Mouse (Mus musculus) CH12.LX (cell line): ENCODE results near the gene Entpd7. TPM values are rescaled to one million over a fixed set of nuclear protein-coding genes. Genes with fewer than 3 reads are reported as not detected.

Experiments
- DNase-seq: peaks from one replicate; pipeline ENCODE4 v3.0.0-alpha.2; 2013; ENCODE audit errors: extremely low read depth
- H3K27ac ChIP-seq: 2 replicates; pipeline ENCODE4 v1.5.1; 2012; ENCODE audit warnings: low read depth, mild to moderate bottlenecking, control low read depth, moderate library complexity; ENCODE audit not compliant: insufficient read depth
- H3K27me3 ChIP-seq: replicated peaks from 2 replicates; pipeline ENCODE3; 2012; ENCODE audit warnings: inconsistent platforms
- H3K36me3 ChIP-seq, 2 experiments: replicated peaks in 1 of 2; 2 replicates each; pipeline versions ENCODE3 to v1.6.1; 2012; ENCODE audit warnings: inconsistent platforms in 1 of 2, low read length in 1 of 2, mild to moderate bottlenecking in 1 of 2, mixed read lengths in 1 of 2, moderate library complexity in 1 of 2; ENCODE audit not compliant: control insufficient read depth in 1 of 2, insufficient read depth in 1 of 2
- H3K4me1 ChIP-seq, 2 experiments: 2 replicates each; pipeline ENCODE4 v1.6.1; 2012; ENCODE audit warnings: inconsistent platforms in 1 of 2, moderate library complexity in 1 of 2; ENCODE audit not compliant: insufficient read depth in 2 of 2, control insufficient read depth in 1 of 2
- H3K4me2 ChIP-seq: 2 replicates; pipeline ENCODE4 v1.6.1; 2012; ENCODE audit warnings: low read depth, mild to moderate bottlenecking, control low read depth; ENCODE audit not compliant: poor library complexity, insufficient read depth, severe bottlenecking
- H3K4me3 ChIP-seq, 3 experiments: fragments of 150-350 bp in 1 of 3; sonication (generic) in 1 of 3; replicated peaks in 1 of 3; 2 replicates each; pipeline versions ENCODE3 to v1.5.1; 2011 to 2012; ENCODE audit warnings: low read depth in 2 of 3, low read length in 2 of 3, mild to moderate bottlenecking in 2 of 3, moderate library complexity in 2 of 3, control low read depth in 1 of 3, improper control_type of control experiment in 1 of 3, inconsistent platforms in 1 of 3, mixed read lengths in 1 of 3; ENCODE audit not compliant: poor library complexity in 1 of 3
- H3K79me2 ChIP-seq: replicated peaks from 2 replicates; pipeline ENCODE4 v1.6.1; 2012; ENCODE audit warnings: mild to moderate bottlenecking, moderate library complexity; ENCODE audit not compliant: control insufficient read depth, poor library complexity, insufficient read depth, severe bottlenecking; ENCODE audit errors: extremely low read depth
- H3K9ac ChIP-seq: 2 replicates; pipeline ENCODE4 v1.6.1; 2012; ENCODE audit warnings: low read depth, mild to moderate bottlenecking, control low read depth, moderate library complexity; ENCODE audit not compliant: insufficient read depth
- H3K9me3 ChIP-seq: replicated peaks from 2 replicates; pipeline ENCODE3; 2012; ENCODE audit warnings: low read length, inconsistent platforms, mixed read lengths
- BHLHE40 ChIP-seq: IDR thresholded peaks from 2 replicates; pipeline ENCODE4 v1.6.1; 2011; ENCODE audit warnings: mild to moderate bottlenecking, low read depth, low read length, improper control_type of control experiment
- CHD1 ChIP-seq: IDR thresholded peaks from 2 replicates; pipeline ENCODE4 v1.6.1; 2012; ENCODE audit warnings: low read depth, low read length, improper control_type of control experiment, inconsistent platforms
- CTCF ChIP-seq, 2 experiments: IDR thresholded peaks in 1 of 2; conservative IDR thresholded peaks in 1 of 2; 2 replicates each; pipeline ENCODE4 v1.5.1; 2011 to 2012; ENCODE audit warnings: low read depth in 2 of 2, low read length in 2 of 2, improper control_type of control experiment in 1 of 2, inconsistent platforms in 1 of 2, mild to moderate bottlenecking in 1 of 2, moderate library complexity in 1 of 2
- ELF1 ChIP-seq: IDR thresholded peaks from 2 replicates; pipeline ENCODE4 v1.6.1; 2014; ENCODE audit warnings: low read depth, mild to moderate bottlenecking, inconsistent platforms, low read length, improper control_type of control experiment
- ETS1 ChIP-seq: conservative IDR thresholded peaks from 2 replicates; pipeline ENCODE4 v1.6.1; 2012; ENCODE audit warnings: low read depth, mild to moderate bottlenecking, inconsistent platforms, low read length, improper control_type of control experiment, moderate library complexity
- GABPA ChIP-seq: IDR thresholded peaks from 2 replicates; pipeline ENCODE4 v1.6.1; 2012; ENCODE audit warnings: low read depth, low read length, improper control_type of control experiment, inconsistent platforms; ENCODE audit not compliant: insufficient replicate concordance
- HCFC1 ChIP-seq: IDR thresholded peaks from 2 replicates; pipeline ENCODE4 v1.6.1; 2012; ENCODE audit warnings: low read depth, mild to moderate bottlenecking, inconsistent platforms, low read length, improper control_type of control experiment
- IRF4 ChIP-seq: IDR thresholded peaks from 2 replicates; pipeline ENCODE4 v1.6.1; 2014; ENCODE audit warnings: low read depth, mild to moderate bottlenecking, inconsistent platforms, low read length, improper control_type of control experiment
- MAFK ChIP-seq: IDR thresholded peaks from 2 replicates; pipeline ENCODE4 v1.6.1; 2011; ENCODE audit warnings: low read length, improper control_type of control experiment; ENCODE audit not compliant: insufficient replicate concordance
- MAZ ChIP-seq: IDR thresholded peaks from 2 replicates; pipeline ENCODE4 v1.6.1; 2012; ENCODE audit warnings: low read depth, mild to moderate bottlenecking, inconsistent platforms, low read length, improper control_type of control experiment, moderate library complexity
- MYC ChIP-seq: IDR thresholded peaks from 2 replicates; pipeline ENCODE4 v1.6.1; 2011; ENCODE audit warnings: low read depth, mild to moderate bottlenecking, improper control_type of control experiment, low read length
- NELFE ChIP-seq: IDR thresholded peaks from 2 replicates; pipeline ENCODE4 v1.6.1; 2011; ENCODE audit warnings: low read depth, low read length, improper control_type of control experiment
- POLR2A ChIP-seq: IDR thresholded peaks from 2 replicates; pipeline ENCODE4 v1.6.1; 2011; ENCODE audit warnings: low read depth, mild to moderate bottlenecking, improper control_type of control experiment, low read length
- POLR2AphosphoS2 ChIP-seq: IDR thresholded peaks from 2 replicates; pipeline ENCODE4 v1.6.1; 2011; ENCODE audit warnings: low read depth, low read length, improper control_type of control experiment
- RAD21 ChIP-seq: IDR thresholded peaks from 2 replicates; pipeline ENCODE4 v1.6.1; 2011; ENCODE audit warnings: low read depth, mild to moderate bottlenecking, low read length, improper control_type of control experiment, moderate library complexity
- SIN3A ChIP-seq: IDR thresholded peaks from 2 replicates; pipeline ENCODE4 v1.6.1; 2012; ENCODE audit warnings: low read length, improper control_type of control experiment, inconsistent platforms
- SMC3 ChIP-seq: IDR thresholded peaks from 2 replicates; pipeline ENCODE4 v1.6.1; 2011; ENCODE audit warnings: low read depth, low read length, improper control_type of control experiment
- ZNF384 ChIP-seq: IDR thresholded peaks from 2 replicates; pipeline ENCODE4 v1.6.1; 2012; ENCODE audit warnings: low read depth, low read length, improper control_type of control experiment, inconsistent platforms
- dilution Hi-C: fragments of 300-500 bp; cut with MboI; formaldehyde crosslinking; loops from 2 replicates; pipeline ENCODE4 v1.14.3; 2020; ENCODE audit warnings: low sequenced_read_pairs; ENCODE audit not compliant: extremely low pct_unique_long_range_greater_than_20kb, extremely low pct_ligation_motif_present
- in situ Hi-C: fragments of 300-500 bp; cut with MboI; formaldehyde crosslinking; loops from 3 replicates; pipeline ENCODE4 v1.14.3; 2019; ENCODE audit warnings: low sequenced_read_pairs, low pct_ligation_motif_present, low pct_unique_long_range_greater_than_20kb, mixed read lengths
- polyA plus RNA-seq: library from polyadenylated mRNA; unstranded; fragments of >175 nt; gene quantifications from 2 replicates; pipeline ENCODE4 v1.2.1, GENCODE M21; 2012; ENCODE audit warnings: low read depth; ENCODE audit not compliant: insufficient read length
- total RNA-seq, 2 experiments: library from RNA; depleted of rRNA; stranded (reverse); fragments of 300-350 nt in 1 of 2; fragments of >200 nt in 1 of 2; gene quantifications; 2 replicates each; pipeline ENCODE4 v1.2.3; 2012 to 2014

The Entpd7 gene
- total and polyA plus RNA-seq, 3 experiments, result 2.7 to 6.0 (median 4.0) TPM

DNA sequence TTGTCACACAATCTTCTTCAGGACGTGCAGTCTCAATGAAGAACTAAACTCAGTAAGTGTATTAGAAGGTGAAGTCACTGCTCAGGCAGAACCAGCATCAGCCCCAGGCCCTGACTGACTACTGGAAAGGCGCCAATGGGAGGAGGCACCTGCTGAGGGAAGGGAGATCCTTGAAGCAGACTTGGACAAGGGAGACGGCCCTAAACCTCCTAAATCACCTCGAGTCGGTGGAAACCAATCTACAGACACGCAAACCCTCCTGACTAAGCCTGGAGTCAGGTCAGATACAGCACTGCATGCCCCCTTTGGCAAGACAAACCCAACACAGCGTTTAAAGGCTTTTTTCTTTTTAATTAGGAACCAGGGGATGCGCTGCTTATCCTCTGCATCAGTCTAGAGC is 26.0 kb upstream of the Entpd7 start:
- Histone ChIP-seq H3K4me3 (no peak overlapping the region), H3K27ac (no peak overlapping the region), H3K4me1 (peaks cover 11 to 64% of the 10 kb centered on the region in 2 experiments), H3K9me3 (no peaks in the 10 kb centered on the region), H3K27me3 (no peaks in the 10 kb centered on the region), H3K9ac (no peak overlapping the region), H3K4me2 (no peak overlapping the region), H3K36me3 (peaks cover 23 to 60% of the 10 kb centered on the region in 2 experiments), H3K79me2 (no peaks in the 10 kb centered on the region)
- TF ChIP-seq IRF4 (no peak), MYC (no peak), ETS1 (no peak), CHD1 (no peak)
- in situ Hi-C loops (loop anchor here (5.0 kb wide), 1 partner anchor 36 kb away; no protein-coding TSS in a partner anchor), dilution Hi-C loops (no loop called here)
- DNase-seq, result no peak

DNA sequence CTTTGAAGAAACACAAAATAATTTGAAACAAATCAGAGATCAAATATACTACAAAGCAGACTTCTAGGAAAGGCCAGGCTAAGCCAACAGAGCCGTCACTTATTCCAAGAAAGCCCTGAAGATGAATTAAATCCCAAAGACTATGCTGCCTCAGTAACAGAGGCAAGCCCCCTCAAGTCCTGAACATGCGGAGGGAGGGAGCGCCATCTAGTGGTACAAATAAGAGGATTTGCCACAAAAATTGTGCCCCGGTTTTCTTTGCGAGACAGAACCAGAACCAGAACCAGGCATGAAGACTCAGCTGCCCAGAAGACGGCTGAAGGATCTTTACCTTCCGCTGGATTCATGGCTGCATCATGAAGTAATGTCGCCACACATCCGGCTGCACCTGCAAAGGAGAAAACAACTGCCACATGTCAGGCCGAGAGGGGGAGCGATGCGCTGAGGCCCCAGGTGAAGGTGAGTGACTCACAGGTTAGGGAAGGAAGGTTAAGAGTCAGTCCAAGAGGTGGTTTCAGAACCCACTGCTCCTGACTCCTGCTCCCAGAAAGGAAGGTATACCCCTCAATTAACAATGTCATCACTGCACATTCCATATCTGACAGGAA is 23.9 kb upstream of the Entpd7 start:
- TF ChIP-seq HCFC1 (no peak), SMC3 (peak; percentile 55), SIN3A (no peak), RAD21 (peak; percentile 62), CTCF (conservative IDR thresholded peaks at IDR 0.05 in 1 of 2, IDR thresholded peaks at IDR 0.05 in 1 of 2; ENCODE audit: low read depth in 2 of 2, low read length in 2 of 2) (peak; percentile 59 to 75), ETS1 (no peak), GABPA (no peak), BHLHE40 (no peak), MAZ (no peak), POLR2AphosphoS2 (no peak), NELFE (no peak), POLR2A (no peak), ELF1 (no peak), ZNF384 (no peak), MAFK (no peak)
- Histone ChIP-seq H3K4me1 (peaks cover 11 to 52% of the 10 kb centered on the region in 2 experiments), H3K9ac (no peak overlapping the region), H3K4me2 (no peak overlapping the region), H3K27me3 (no peaks in the 10 kb centered on the region), H3K36me3 (peaks cover 23 to 74% of the 10 kb centered on the region in 2 experiments), H3K27ac (no peak overlapping the region), H3K9me3 (no peaks in the 10 kb centered on the region), H3K79me2 (no peaks in the 10 kb centered on the region; the same call in 1 of the 2 replicates), H3K4me3 (no peak overlapping the region)
- dilution Hi-C loops (no loop called here), in situ Hi-C loops (no loop called here)
- peak; percentile 51 for DNase-seq
